Mouse (Mus musculus): ENCODE data around the gene Ush1c. TPM values are rescaled to one million over a fixed set of nuclear protein-coding genes. Genes with fewer than 3 reads are reported as not detected.

The Ush1c gene
- total RNA-seq, 2 experiments from 2014 or later = 0.15 to 0.50 TPM

Other genes with a start within 250 kb of the Ush1c start
- 1 to 10 TPM; 1.4 to 2.6 TPM for gene Abcc6, start 208.2 kb downstream of the Ush1c start, total RNA-seq (2021)
- 100 to 1,000 TPM; 102 to 104 TPM for gene Nomo1, start 204.8 kb downstream of the Ush1c start, total RNA-seq (2021)
- gene Kcnj11, start 137.7 kb downstream of the Ush1c start, total RNA-seq (2021) = 10 to 100 TPM; 35.3 to 36.9 TPM
- gene Abcc8, start 58.5 kb downstream of the Ush1c start, total RNA-seq (2021) = 10 to 100 TPM; 50.7 to 59.2 TPM
- gene Otog, start 2.5 kb upstream of the Ush1c start, total RNA-seq (2021) = under 1 TPM; 0.12 to 0.23 TPM
- gene Myod1, start 138.0 kb upstream of the Ush1c start, total RNA-seq (2021) = not detected
- 100 to 1,000 TPM; 114 to 119 TPM for gene Kcnc1, start 158.0 kb upstream of the Ush1c start, total RNA-seq (2021)